Mouse (Mus musculus) CD8-positive naive resting alpha-beta T cell, adult 2 months (primary cell): ENCODE data around the gene Map3k4.

Source experiments
- DNase-seq, 2 experiments: peaks; one replicate each; pipeline ENCODE4 v3.0.0; 2022; ENCODE audit warnings: low read depth in 2 of 2, low spot score in 2 of 2

The Map3k4 gene

DNA sequence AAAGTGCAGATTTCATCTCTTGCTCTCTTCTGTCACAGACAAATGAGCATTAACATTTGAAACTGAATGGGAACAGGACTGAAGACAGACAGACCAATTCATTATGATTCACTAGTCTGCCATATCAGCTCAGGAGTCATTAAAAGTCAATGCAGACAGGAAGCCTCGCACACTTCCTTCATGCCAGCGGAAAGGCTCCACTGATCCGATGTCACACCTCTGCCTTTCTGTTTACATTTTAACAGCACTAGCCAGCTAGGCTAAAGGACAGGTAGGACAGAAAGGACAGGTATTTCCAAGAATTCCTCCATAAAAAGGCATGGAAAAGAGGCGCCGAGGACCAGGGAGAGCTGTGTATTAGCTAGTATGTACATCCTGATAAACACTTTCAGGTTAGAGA lies 45.6 kb downstream of the Map3k4 start:
- no peak for DNase-seq

DNA sequence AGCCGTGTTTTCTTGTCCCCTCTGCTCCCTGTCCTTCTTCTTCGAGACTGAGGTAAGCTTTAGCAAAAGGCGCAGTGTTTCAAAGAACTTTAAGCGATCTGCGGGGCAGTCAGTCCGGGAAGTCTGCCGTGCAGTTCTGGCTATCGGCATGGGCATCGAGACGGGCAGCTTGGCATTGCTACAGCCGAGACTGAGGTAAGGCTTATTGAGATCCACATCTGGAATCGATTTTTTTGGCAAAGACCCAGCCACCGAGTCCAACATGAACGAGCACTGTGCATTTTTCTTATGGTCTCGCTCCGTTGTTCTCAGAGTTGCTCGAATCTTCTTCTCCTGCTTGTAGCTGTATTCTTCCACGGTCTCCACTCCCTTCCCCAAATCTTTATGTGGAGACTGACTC lies 46.8 kb downstream of the Map3k4 start:
- no peak for DNase-seq

DNA sequence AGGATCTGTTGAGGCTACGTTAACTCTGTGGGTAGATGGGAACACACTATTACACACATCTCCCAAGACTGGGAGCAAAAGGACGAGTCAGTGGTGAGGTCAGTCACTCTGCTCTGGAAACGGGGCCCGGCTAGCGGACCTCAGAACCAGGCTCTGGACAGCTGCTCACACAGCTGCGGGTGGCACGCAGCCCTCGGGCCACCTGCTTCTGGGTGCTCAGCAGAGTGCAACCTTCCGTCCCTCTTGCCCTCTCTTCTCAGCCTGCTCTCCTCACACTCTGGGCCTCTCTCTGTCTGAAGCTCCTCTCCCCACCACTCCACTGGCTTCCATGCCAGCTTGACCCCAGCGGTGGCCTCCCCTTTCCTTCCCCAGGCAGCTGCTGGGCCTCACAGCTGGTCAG lies 50.1 kb downstream of the Map3k4 start:
- DNase-seq, result no peak

DNA sequence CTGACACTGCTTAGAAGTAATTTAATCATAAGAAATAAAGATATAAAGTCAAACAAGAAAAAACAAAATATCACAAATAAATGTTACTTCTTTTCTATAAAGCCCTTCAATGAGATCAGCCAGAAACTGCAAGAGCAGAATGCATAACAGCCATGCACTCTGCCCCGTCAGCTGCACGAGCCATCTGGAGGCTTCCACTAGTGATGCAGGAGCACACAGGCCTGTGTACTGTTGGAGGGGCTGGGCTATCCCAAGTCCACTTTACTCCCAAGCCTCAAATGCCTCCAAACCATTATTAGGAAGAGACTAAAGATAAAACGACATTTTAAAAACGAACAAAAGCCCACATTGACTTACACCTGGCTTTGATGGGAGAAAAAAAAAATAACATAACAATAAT lies 50.5 kb downstream of the Map3k4 start:
- DNase-seq, result no peak

DNA sequence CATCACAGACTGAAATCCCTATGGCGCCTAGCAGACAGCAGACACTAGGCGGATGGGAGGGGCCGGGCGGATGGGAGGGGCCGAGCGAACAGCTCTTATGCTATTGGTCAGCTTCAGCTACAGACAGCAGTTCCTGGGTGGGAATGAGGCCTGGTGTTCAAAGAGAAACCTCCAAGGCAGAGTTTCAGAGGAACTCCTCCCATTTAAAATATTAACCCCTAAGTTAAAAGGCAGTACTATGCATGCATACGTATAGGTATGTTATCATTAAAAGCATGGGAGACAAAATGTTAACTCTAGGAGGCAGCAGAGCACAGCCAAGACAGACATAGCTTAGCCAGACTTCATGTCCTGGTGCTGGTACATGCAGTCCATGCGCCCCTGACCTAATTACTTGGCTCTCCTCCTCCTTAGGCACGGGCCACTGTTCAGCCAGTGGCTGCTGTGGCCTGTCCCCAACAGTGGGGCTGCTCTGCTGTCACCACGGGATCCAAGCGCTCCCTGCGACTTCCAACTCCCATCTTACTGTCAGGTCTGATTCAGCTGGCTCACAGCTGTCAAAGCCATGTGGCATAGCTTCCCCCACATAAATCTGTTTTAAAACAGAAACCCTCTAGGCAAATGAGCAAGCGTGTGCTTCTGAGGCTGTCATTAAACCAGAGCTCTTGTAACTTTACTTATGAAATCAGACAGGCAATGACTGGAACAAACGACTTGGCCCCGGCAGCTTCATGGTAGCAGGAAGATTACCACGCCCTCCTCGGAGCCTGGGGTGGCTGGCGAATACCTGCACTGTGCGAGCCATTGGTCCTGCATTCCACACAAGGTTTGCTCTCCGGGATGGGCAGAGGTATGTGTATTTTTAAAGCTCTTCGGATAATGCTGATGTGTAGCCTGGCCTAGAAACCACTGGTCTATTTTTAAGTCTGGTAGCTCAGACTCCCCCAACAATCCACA lies 52.3 kb downstream of the Map3k4 start:
- no peak for DNase-seq

DNA sequence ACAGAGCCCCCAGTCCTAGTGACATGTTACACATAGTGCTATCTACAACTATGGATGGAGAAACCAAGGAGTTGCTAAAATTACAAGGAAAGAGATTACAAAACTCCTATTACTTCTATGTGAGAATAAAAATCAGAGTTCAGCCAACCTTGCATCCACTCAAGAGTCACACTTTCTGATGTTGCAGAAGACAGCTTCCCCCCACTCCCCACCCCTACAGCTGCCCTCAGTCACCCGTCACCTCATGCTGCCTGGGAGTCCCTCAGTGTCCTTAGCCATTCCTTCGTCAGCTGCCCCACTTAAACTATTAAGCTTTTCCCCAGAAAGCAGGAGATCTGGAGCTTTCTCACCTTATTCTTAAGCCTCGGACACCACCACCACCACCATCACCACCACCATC lies 54.3 kb downstream of the Map3k4 start:
- no peak for DNase-seq

DNA sequence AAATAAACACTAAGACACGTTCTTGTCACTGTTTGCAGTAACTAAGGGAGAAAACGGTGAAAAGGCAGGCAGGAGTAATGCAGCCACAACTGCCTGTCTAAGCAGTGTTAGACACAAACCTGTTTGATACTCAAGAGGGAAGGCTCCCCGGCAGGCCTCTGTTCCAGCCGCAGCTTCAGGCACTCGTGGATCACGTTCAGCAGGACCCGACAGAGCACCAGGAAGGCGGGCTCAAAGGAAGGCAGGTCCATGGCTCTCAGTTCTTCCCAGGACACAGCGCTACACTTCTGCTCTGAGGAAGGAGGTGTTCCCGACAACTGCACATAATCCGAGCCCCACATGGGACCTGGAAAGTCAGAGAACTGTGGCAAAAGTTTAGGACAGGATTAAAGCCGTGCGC lies 54.8 kb downstream of the Map3k4 start:
- DNase-seq, result no peak

DNA sequence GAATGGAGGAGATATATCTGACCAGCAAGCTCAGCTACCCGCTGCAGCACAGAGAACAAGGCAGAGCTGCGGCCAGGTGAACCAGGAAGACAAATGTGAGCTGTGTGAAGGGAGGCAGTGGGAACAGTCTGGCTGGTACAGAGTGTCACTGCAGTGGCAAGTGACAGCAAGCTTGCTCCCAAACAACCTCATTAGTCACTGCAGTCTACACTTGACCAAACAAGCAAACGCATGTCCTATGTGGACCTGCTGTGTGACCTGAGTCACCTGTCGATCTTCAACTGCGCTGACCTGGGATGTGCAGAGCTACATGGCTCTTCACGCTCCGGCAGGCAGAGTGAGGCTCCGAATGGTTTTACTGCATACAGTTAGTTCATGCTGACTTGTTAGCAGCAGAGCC lies 55.7 kb downstream of the Map3k4 start:
- no peak for DNase-seq

DNA sequence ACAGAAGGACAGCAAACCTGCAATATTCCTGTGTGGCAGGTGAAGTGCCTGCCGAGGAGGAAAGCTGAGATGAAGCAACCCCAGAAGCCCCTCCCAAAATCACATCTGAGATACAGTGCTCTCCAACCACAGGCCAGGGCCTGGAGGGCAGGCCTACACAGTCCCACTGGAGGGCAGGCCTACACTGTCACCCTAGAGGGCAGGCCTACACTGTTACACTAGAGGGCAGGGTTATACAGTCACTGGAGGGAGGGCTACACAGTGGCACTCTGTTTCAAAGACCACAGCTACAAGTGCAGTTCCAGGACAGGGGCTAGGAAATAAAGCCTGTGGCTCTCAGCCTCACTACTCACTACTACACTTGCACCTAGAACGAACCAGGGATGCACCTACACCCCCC lies 56.7 kb downstream of the Map3k4 start:
- no peak for DNase-seq

DNA sequence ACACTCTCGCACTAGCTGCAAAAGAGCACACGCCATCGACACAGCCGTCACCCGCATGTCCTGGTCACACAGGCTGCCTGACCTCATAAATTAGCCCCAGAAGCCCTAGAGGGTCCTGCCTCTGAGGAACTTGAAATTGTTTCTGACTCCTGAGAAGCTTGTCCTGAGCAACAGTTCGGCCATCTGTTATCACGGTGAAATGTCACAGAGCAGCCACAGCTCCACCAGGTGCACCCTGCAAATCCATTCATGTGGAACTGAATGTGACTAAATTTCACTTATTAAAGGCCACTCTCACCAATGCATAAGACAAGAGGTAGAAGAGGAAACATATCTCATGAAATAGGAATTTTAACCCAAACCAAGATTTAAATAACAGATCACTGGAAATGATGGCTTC lies 57.2 kb downstream of the Map3k4 start:
- DNase-seq, result no peak

DNA sequence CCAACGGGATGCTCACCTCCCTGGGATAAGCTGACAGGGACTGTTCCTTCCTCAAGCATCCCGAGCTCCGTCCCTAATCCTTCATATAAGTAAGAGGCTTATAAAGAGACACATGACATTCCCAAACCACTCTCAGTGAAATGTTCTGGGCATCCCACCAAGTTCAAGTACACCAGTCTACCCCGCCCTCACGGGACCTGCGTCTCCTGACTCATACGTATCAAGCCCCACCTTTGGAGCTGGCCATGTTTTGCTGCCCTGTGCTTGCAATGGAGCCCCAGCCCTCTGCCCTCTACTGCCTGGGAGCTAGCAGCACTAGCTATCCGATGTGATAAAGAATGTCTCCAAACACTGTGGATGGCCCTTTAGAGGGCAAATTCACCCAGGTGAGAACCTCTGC lies 58.6 kb downstream of the Map3k4 start:
- DNase-seq, result no peak

DNA sequence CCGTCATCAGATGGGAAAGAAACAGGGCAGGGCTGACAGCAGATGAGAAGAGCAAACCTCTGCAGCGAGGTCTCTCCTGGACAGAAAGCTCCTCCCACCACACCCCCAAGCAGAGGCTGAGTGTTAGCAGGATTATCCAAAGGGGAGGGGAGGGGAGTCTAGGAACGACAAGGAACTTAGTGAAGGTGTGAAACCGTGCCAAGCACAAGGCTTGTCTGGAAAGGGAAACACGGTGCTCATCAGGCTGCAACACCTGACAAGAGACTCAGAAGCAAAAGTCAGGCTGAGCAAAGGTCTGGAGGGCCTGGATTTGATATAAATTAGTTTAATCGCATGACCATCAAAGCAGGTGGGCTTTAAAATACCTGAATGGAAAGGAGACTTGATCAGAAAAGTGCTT lies 60.1 kb downstream of the Map3k4 start:
- no peak for DNase-seq

DNA sequence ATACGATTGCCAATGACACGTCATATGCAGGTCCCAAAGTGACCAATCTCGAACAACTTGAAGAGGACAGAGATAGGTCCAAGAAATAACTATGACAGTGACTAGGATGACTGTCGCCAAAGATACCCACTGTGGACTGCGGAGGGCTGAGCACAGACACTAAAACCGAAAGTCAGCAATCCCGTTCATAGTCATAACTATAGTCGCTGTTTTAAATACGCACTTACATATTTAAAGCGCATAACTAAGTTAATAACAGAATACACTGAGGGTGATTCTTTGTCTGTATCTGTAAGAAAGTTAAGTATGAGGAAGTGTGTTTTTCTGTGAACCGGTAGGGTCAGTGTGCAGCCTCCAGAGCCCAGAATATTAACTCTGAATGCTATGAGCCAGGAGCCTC lies 62.5 kb downstream of the Map3k4 start:
- no peak for DNase-seq

DNA sequence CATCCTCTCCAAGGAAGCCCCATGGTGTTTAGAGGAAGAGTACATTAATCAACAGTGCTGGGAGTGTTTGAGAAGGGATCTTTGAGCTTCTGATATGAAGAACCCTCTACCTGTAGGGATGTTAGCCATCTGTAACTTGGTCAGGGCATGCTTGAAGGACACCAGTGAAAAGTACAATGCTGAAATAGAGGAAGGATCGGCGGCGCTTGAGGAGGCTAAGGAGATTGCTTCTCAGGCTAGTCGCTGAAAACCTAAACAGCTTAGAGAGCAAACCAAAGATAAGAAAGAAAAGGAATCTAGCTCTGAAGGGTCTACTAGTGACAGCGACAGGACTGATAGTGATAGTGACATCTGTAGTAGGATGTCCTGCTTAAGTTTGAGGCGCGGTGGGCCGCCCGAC lies 68.0 kb downstream of the Map3k4 start:
- DNase-seq, result no peak

DNA sequence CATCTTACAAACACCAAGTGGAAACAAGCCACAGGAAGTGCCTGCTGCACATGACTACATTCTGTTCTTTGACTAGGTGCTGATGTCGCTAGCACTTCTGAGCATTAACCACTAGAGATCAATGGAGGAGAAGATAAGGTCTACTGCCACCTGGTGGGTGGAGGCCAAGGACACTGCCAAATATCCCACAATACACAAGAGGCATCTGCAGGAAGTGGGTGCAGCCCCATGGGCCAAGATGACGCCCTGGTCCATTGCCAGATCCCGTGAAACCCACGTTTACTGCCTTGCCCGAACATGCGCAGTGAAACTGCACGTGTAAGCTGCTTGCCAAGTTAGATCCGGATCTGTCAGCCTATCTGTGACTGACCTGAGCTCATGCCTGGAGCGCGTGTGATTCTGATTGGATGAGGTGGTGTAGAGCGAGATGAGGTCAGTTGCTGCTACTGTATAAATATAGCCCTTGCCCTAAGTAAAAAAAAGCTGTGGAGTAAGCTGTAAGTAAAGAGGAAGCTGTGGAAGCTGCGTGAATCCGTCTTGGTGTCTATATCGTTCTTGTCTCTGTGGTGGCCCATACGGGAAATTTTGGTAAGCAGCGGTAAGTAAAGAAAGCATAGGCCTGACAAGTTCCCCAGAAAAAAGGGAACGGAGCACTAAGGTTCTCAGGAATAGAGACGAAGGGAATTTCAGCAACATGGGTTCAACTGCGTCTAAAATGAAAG lies 68.7 kb downstream of the Map3k4 start:
- peak in 1 of 2 experiments; percentile 21 for DNase-seq

DNA sequence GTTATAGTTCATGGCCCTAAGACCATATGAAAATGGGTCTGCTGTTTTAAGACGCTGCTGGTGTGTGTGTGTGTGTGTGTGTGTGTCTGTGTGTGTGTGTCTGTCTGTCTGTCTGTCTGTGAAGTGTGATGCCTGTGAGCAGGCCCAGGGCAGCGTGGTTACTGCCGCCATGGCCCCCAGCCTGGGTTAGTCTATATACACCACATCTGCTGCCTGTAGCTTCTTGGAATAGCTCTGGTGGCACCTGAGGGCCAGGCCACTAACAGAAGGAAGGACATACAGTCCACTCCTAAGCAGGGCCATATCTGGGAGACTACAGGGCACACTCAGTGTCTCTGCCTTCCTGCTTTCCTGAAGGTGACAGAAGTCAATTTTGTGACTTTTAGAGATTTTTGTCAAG lies 77.9 kb downstream of the Map3k4 start:
- DNase-seq, result no peak

DNA sequence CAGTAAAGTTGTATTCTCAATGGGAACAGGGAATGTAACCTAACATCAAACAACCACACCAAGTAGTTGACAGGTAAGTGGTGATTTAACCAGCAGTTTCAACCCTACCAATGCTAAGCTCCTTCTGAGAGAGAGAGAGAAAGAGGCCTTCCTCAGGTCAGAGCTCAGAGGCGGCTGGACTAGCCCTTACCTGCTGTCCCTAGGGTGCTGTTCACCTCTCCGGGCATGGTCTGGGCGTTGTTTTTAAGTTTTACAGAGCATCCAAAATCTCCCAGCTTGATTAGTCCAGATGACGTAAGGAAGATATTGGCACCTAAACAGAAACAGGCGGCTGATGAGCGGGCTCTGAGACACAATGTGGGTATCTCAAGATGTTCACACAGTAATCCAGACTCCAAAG lies 85.9 kb downstream of the Map3k4 start:
- DNase-seq, result no peak

DNA sequence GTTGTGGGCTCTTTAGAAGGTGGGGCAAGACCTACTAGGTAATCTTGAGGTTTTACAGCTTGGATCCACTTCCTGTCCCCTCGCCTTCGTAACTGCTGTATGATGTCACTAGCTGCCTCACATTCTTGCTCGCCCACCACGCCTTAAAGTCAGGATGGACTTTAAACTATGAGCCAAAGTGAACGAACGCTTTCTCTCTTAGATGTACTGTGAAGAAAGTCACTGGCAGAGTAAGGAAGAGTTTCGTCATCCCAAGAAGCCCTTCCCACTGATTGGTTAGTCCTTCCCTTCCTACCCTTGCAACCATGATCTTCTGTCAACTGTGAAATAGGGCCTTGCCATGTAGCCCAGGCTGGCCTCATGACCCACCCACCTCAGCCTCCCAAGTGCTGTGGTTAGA lies 87.5 kb downstream of the Map3k4 start:
- no peak for DNase-seq

DNA sequence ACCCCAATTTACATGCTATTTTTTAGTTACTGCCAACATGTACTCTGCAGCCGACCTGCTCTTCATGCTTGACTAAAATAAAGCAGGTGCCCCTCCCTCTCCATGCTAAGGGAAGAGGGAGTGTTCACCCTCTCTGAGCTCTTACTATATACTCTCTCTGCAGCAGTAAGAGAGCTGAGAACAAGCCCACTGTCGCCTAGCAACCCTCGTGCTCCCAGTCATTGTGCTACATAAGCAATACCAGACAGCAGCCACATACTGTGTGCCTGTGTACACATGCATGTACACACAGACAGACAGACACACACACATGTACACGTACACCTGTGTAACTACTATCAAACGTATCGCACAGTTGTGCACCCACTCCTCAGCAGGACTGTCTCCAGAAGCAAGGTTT lies 88.4 kb downstream of the Map3k4 start:
- no peak for DNase-seq

DNA sequence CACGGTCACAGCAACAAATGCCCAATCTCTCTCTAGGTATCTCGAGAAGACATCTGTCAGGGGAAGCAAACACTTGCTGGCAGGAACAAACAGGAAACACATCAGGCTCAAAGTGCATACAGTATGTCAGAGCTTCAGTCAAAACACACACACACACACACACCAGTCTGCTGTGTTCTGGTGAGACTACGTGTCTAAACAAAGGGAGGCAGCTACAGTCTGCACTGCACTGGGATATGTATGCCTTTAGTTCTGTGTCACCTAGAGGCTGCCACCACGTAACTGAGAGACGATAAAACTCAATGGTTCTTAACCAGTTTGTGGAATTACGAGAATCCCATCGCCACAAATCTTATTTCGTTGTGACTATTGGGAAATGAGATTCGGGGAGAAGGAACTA lies 88.8 kb downstream of the Map3k4 start:
- DNase-seq, result no peak

DNA sequence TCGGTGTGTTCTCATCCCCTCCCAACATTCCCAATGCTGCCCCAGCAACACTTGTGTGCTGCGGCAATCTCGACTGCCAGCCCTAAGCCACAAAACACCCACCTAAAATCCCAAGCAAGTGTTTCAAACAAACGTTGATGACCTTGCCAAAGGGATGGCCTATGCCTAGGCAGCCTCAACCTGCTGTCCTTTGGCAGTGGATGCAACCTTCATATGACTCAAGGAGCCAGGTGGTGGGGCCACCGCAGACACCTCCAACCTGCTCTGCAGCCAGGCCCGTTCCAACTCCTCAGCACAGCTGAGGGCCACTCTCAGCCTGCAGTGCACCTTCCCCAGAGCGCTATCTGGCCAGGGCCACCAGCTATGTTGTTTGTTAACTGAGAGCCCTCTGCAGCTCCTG lies 90.1 kb downstream of the Map3k4 start:
- DNase-seq, result no peak

DNA sequence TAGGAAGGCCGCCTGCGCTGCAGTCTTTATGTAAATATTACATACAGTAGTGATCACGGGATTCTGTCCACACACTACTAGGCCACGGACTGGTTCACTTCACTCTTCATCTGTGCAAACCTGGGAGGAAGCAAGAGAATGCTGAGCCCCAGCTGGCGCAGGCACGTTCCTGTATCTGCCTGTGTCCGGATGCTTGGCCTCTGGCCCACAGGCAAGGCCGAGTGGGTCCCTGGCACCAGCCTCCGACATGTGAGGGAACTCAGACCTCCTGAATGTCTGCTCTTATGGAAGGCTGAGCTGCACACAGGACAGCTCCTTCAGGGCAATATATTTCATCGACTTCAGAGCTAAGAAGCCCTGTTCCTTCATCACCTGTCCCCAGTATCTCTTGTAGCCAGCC lies 90.6 kb downstream of the Map3k4 start:
- DNase-seq, result no peak

DNA sequence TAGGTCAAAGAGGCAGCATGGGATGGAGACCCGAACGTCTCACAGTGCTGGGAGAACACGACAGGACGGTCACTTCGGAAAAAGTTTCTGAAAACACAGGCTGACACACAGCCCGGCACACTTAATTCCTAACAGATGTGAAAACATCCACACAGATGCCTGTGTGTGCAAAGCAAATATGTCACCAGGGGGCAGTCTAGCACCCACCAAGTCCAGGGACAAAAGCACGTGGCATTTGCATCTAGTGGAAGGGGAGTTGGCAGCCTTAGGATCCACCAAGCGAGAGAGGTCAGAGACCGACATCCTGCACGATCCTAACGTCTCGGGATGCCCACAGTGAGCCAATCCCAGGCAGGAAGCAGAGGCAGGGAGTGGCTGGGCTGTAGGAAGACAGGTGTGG lies 92.0 kb downstream of the Map3k4 start:
- no peak for DNase-seq
